Mouse (Mus musculus) monocyte, adult 2 months (primary cell): Measurements from ENCODE around the gene Gtf2f1.
A peak's percentile ranks its signal among the peaks of the same experiment; 100 is the strongest.

Experiments used
- DNase-seq, 2 experiments: peaks; one replicate each; pipeline ENCODE4 v3.0.0; 2022; ENCODE audit warnings: low spot score in 2 of 2, low read depth in 1 of 2

Gene Gtf2f1

DNA sequence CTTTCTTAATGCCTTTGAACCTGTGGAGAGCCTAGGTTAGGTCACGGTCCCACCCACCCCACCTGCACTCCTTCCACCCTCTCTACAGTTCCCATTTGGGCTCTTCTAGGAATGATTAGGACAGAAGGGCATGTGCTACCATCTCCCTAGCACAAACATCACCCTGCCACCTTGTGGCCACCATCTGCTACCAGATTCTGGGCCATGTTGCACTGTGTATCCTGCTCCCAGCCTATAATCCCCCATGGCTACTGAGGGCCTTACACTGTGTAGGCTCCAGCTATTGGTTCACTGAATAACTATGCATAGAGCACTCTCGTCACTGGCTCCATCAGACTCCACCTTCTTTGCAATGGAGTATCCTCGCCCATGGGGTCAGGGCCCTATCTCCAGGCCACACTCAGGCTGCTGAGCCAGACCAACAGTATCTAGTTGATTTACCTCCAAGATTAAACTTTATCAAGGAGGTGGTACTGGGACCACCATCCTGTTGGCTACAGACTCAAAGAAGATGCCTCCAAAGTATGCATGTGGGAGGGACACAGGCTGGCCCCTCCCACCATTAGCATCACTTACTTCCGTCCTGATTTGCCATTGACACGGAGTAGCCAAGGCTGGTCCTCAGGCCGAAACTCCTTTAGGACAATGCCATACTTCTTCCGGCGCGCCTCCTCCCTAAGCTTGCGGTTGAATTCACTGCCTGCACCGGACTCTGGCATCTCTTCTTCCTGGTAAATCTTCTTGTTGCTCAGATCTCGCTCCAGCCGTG, 3.8 kb downstream of the Gtf2f1 start:
- no peak for DNase-seq

DNA sequence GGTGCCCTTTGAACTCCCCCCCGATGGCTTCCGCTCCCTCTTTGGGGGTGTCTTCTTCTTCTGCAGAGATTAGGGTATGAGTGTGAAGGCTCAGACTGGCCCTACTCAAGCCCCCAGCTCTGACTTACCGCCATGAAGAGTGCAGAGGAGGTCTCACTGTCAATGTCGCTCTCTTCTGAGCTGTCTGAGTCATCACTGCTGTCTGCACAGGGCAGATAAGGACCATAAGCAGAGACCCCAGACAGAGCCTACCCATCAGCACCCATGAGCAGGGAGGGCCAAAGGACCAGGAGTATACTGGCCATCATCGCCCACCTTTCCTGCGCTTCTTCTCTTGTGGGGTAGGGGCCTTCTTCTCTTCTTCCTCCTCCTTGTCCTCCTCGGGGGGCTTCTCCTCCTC, 7.1 kb downstream of the Gtf2f1 start:
- DNase-seq: no peak

DNA sequence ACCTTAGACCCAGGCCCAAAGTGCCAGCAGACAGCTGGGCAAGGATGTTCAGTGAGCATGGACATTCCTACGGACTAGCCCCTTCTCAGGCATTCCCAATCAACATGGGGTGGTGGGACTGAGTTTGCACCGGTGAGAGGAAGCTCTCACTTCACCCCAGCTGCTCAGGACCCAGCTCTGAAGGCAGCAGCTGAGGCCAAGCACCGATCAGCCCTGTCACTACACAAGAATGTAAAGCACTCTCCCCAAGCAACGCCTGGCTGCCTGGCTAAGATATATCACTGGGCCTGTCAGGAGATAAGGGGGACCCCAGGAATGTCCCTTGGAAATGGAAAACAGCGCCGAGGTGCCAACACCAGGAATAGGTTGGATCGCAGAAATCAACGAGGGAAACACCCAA, 9.9 kb downstream of the Gtf2f1 start:
- no peak for DNase-seq

DNA sequence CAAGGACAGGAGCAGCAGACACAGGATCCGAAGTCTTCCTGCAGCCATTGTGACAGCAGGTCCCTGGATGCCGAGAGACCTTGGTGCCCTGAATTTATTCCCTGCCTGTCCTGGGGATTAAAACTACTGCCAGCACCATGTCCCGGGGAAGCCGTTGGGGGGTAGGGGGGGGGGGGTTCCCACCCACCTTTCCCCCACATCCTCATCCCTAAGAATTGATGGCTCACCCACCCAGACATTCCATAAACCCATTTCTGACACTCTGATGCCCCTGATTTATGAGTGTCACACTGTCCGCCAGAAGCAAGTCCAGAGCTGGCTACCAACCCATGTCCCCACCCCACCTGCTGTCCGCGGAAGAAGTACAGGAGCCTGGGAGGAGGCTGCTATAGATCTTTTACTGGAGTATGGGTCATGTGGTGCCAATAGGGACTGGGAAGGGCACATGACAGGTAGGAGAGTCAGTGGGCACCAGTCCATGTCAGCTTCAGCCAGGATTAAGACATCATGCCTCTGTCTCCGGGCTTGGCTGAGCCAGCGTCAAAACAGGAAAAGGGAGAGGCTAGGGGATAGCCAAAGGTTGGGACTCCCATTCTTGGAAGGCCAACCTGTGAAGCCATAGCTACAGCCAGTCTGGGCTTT, 11.0 kb downstream of the Gtf2f1 start, which contains the start of gene Pspn:
TSS of gene Pspn (minus strand) at position 51 of the 642 bp plus-strand sequence.
- no peak for DNase-seq

DNA sequence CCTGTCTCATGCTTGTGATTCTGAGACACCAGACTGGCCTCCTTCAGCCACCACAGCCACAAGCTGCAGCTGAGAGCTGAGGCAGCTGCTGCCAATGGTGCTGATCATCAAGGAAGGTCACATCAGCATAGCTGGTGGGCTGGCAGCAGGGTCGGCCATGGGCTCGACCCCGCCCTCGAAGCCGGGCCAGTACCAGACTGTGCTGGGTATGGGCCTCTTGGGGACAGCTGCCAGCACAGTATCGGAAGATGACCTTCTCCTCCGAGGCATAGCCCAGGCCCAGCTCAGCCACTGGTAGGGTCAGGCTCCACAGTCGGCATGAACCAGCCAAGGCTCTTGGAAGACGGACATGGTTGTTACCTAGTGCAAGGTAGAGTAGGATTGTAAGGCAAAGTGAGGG, 11.7 kb downstream of the Gtf2f1 start:
- DNase-seq: no peak

DNA sequence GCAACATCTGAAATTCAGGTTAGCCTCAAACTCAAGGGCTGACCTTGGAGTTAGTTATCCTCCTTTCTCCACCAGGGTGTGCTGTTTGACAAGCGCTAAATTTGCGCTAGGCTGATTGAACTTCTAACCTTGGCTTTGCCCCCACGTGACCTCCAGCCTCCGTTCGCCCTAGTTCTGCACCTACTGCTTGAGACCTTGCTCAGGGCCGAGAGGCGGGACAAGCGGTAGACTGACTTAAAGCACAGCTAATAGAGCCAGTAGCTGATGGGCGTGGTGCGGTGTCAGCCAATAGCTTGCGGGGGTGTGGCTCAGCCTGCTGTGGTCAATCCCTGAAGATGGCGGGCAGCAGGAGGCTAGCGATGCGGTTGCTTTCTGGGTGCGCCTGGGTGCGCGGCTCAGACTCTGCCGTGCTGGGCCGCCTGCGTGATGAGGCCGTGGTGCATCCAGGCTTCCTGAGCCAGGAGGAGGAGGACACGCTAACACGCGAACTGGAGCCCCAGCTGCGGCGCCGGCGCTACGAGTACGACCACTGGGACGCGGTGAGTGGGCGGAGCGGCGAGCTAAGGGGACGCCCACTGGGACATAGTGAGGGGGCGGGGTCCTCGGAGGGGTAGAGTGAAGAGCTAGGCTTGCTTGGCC, 13.9 kb downstream of the Gtf2f1 start, which contains the start of gene Alkbh7:
TSS of gene Alkbh7 (plus strand) at position 311 of the 639 bp plus-strand sequence.
- DNase-seq: peak; percentile 92 to 97

DNA sequence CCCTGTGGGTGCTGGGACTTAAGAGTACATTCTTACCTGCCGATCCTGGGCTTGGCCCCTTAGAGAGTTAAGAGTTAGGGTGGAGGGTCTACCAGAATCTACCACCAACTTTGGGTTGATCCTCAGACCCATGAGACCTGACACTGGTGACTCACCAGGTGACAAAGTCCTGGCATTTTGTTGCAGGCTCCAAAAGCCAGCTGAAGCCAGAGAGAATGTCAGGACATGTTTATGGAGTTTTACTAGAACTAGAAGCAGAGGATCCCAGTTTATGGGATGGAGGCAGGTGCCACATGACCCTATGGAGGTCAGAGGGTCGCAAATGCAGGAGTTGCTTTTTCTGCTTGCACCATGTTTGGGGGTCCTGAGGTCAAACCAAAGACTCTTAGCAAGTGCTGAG, 14.6 kb downstream of the Gtf2f1 start:
- DNase-seq: no peak

DNA sequence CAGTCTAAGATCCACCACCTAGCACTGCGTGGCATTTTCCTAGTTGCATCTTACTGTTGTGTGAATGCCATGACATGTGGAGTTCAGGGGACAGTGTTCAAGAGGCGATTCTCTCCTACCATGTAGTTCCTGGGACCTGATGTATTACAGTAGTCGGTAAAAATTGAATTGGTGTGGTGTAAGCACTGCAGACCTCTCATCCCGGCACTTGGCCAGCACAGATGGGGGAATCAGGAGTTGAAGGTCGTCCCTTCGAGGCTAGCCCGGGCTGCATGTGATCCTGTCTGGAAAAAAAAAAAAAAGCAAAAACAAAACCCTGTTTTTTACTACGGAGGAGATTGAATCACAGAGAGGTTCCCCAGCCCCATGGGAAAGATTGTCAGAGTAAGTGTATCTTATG, 16.0 kb downstream of the Gtf2f1 start:
- DNase-seq: no peak

DNA sequence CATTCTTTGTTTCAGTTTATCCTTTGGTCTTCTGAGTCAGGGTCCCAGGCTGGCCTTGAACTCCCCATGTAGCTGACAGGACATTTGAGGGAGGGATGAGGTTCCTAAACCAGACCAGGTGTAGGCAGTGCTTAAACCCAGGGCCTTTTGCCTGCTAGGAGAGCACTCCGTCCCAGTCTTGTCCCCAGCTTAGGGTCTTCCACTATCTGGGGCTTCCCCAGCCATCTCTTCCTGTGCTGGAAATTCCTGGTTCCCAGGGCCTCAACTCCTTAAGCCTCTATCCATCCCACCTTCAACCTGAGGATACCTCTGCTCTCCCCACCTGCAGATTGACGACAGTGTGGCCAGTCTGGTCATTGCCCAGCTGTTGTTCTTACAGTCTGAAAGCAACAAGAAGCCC, 20.1 kb downstream of the Gtf2f1 start:
- DNase-seq: no peak

DNA sequence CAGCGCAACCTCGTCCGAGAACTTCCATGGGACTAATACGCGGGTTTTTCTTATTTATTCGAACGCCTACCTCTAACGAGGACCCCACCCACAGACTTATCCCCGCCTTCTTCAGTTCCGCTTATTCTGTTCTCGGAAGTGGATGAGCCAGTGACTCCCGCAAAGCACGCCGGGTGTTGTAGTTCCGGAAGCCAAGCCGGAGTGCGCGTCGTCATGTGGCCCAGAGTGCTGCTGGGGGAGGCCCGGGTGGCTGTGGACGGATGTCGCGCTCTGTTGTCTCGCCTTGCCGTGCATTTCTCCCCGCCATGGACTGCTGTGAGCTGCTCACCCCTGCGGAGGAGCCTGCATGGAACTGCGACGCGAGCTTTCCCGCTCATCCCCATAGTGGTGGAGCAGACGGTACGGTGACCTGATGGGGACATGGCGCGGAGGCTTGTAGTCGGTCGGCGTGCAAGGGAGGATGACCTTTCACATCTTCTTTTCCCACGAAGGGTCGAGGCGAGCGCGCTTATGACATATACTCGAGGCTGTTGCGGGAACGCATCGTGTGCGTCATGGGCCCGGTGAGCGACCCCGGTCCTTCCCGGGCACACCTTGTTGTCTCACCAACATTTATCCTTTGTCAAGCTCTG, 20.9 kb downstream of the Gtf2f1 start, which contains the start of gene Clpp:
TSS of gene Clpp (plus strand) at position 191 of the 632 bp plus-strand sequence.
- peak; percentile 87 to 91 for DNase-seq

DNA sequence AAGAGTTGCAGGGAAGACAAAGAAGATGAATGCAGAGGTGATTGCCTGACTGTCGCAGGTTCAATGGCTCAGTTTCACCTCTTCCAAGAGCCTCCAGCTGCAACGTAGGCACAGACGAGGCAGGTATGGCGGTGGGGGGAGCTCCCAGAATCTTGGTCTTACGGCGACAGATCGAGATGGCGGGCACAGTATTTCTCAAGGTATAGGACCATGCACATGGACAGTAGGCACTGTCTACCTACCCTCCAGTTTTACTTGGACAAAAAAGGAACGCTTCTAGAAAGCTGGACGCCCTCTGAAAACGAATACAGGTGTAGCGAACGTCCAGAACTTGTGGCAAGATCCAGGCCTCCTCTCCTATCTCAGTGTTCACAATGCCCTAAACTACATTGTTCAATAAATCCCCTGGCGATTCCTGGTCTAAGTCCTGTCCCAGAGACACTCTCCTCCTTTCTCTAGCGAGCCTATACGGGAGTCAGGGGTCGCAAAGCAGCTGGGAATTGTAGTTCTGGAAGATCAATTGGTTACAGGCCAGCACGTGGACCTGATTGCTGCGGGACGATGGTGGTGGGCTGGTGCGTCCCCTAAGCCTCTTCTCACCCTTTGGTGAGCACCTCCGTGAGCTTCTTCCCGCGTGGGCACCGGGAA, 21.5 kb downstream of the Gtf2f1 start:
- DNase-seq: no peak

DNA sequence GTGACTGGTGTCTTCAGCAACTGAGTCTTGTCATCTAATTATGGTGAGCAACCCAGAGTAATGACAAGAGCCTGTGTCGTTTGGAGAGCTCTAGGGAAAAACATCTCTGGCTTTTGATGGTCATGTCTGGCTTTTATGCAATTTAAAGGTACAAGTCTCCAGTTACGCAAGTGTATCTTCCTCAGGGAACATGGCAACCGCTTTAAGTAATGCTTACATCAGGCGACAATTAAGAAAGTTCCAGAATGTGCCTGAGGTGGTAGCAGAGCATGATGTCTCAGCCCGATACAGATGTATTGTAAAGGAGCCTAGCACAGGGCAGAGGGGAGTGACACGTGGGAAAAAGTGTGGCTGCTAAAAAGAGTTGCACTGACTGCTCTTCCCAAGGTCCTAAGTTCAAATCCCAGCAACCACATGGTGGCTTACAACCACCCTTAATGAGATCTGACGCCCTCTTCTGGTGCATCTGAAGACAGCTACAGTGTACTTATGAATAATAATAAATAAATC, 22.1 kb downstream of the Gtf2f1 start:
- no peak for DNase-seq

DNA sequence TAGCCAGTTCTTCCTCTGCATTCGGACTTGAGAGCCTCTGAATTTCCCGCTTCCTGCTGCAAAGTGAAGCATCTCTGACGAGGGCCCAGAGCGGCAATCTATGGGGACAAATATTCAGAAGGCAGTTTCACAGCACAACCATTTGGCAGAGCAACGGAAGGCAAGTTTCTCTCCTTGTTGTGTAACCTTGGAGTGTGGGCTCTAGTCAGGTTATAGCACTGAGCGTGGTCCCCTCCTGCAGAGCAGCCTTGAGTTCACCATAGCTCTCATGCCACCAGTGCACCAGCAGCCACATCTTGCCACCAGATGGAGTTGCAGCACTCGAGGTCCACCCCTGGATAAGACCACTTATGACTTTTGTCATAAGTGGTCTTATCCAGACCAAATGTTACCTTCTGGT, 22.6 kb downstream of the Gtf2f1 start:
- no peak for DNase-seq

DNA sequence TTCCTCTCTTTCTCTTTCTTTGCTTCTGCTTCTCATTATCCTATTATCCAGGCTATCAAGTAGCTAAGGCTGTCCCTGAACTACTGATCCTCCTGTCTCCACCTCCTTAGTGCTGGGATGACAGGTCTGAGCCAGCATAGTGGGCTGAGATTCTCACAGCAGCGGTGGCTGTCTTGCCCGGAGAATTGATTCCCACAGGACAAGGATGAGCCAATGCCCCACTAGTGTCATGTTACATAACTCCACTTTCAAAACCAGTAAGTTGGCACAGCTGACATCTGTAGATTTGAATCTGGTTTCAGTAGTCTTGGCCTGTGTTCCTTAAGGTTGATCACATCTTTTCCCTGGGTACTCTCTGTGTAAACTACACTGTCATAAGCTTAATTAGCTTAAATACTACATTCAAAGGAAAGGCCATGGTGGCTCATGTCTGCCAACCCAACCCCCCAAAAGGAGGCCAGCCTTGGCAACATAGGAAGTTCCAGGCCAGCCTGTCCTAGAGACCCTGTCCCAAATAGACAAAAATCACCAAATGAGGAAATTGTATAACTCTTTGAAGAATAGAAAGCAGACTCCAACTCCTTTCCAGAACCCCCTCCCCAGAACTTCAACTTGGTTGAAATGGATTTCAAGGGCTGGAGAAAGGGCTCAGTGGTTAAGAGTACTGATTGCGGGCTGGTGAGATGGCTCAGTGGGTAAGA, 24.8 kb downstream of the Gtf2f1 start:
- DNase-seq: no peak

DNA sequence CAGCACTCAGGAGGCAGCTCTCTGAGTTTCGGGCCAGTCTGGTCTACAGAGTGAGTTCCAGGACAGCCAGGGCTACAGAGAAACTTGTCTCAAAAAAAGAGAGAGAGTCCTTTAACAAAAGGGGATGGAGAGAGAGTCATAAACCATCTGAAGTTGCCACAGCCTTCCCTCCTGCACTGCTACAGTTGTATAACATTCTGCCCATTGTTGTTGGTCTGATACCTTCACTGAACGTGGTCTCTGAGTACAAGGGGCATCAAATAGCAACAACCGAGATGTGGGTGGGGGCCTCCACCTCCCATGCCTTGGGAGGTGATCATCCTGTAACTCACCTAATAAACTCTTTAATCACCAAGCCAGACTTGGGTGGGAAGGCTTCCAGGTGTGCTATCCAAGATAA, 25.4 kb downstream of the Gtf2f1 start:
- no peak for DNase-seq

DNA sequence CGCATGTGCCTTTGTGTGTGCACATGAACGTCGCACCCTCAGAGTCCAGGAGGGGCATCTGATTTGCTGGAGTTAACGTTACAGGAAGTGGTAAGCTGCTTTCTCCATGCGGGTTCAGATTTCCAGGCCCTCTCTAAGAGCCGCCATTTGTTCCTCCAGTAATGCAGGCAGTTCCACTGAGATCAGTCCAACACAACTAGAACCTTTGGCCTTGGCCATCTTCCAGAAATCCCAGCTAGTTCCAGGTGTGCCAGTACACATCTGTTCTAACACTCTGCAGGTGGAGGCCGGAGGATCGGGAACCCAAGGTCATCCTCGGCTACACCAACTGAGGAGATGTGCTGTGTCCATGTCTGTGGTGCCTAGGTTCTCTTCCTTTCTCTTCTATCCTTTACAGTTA, 26.2 kb downstream of the Gtf2f1 start:
- no peak for DNase-seq

DNA sequence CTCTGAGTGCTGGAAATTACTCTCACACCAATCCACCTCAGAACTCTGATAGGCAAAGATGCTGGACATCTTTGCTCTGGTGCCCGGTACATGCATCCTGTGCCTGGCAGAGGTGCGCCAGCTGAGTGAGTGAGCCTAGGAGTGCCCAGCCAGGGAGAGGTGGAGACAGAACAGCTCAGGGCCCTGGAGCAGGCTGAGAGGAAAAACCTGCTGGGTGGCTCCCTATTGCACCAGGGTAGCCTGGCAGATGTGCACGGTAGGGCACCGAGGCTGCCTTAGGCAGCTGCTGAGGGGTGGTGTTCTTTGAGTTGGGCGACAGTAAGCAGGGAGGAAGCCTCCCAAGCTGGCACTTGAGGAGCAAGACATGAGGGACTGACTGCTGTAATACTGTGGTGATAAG, 29.1 kb downstream of the Gtf2f1 start, which contains the start of gene Acer1:
TSS of gene Acer1 (minus strand) at position 114 of the 400 bp plus-strand sequence.
- DNase-seq: no peak

DNA sequence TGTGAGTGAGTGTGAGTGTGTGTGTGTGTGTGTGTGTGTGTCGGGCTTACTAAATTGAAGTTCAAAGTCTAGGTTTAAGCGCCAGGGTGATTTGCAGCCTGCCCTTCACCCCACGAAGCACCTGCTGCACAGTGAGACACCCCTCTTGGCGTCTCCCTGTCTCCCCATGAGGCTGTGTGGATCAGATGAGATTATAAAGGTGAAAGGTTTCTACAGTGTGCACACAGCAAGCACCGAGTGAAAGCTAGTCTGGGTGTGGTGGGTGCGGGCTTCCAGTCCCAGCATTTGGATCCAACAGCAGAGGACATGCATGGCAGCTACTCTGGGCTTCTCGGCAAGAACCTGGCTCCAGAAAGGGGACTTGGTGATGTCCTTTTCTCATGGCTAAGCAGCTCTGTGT, 30.0 kb downstream of the Gtf2f1 start:
- no peak for DNase-seq

DNA sequence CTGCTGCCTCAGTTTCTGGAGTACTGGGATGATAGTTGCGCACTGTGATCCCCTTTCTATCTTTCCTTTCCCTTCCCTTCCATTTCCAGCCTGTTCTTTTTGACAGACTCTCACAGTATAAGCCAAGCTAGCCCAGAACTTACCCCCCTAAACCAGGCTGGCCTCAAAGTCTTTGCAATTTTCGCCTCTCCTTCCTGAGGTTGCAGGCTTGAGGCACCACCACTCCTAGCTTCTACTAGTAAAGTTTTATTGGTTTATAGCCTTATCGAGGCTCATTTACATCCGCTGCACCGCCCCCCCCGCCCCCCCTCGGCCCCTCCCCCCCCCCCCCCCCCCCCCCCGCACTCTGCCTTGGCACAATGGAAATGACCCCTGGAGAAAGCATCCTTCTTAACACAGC, 31.6 kb downstream of the Gtf2f1 start:
- no peak for DNase-seq
